Mouse (Mus musculus): Measurements from ENCODE around the gene Itga6.
A peak's percentile ranks its signal among the peaks of the same experiment; 100 is the strongest.

The Itga6 gene

DNA sequence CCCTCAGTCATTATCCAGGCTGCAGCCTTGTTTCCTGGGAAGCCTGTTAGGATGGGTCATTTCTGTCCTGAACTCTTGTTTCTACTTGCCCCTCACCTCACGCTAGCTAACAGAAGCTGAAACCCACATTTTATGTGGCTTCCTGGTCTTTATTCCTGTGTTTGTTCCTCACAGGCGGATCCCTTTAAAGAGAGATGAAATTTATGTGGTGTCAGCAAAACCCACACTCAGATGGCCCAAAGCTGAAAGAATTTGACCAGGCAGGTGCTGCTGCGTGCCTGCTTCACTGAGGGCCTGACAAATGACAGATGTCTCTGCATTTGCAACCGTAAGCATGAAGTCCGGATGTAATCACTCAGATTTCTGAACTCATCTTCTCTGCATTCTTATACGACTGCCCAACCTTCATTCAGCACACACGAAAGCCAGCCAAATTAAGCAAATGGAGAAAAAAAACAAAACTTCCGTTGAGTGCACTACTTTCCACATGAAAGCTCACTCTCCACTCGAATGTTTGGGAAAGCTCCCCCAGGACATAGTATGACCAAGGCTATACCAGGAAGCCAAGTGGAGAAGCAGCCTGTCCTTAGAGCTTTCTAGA is 10.5 kb upstream of the Itga6 start:
- no peak for DNase-seq

DNA sequence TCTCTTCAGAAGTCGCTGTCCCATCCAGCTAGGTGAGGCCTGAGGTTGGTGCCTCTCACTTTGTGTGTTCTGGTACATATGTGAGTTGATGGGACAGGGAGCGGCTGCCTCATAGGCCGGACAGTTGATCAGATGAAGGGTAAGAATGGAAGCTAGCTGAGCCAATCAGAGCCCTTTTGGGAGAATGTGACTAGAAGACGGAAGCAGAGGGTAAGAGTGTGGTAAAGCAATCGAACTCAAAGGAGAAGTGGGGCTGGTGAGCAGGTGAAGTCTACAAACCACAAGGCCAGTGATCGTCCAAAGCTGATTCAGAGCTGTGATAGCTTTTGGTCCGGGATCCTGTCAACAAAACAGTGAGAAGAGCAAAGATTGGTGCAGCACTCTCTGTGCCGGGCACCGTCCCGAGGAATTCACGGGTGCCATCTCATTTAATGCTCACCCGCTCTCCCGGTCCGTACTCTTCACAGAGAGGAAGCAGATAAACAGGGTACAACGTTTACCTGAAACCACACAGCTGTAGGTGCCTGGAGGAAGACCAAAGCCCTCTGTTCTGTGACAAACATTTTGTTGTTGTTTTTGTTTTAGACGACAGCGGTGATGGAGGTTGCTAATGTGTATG is 9.8 kb upstream of the Itga6 start:
- DNase-seq = no peak

GRCm38 (mm10) chr2:71736213-71736612 is 9.2 kb upstream of the Itga6 start:
- DNase-seq = no peak

DNA sequence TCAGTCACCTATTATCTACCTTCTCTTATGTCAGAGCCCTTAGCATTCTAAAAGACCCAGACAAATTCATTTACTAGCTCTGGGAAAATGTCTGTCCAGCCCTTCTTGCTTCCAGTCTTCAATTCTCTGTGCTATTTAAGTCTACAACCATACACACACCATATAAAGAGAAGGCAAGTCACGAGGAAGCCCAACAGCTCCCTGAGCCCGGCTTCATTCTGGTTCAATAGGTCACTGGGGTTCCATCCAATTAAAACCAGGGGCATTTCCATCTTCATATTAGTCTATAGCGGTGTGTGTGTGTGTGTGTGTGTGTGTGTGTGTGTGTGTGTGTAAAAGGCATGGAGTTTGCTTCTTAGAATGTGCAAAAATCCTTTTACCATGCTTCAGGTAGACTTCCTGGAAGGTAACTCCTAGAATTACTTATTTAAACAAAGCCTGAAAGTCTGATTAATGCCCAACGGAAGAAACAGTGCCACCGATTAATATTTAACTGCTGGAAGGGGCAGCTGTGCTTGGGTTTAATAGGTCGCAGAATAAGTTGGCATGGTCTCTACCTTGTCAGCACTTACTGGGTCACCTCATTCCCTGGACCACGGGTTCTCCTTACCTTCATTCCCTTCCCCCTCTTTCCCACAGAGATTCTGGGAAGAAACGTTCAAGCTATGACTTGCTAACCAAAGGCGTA is 6.1 kb upstream of the Itga6 start:
- no peak for DNase-seq

DNA sequence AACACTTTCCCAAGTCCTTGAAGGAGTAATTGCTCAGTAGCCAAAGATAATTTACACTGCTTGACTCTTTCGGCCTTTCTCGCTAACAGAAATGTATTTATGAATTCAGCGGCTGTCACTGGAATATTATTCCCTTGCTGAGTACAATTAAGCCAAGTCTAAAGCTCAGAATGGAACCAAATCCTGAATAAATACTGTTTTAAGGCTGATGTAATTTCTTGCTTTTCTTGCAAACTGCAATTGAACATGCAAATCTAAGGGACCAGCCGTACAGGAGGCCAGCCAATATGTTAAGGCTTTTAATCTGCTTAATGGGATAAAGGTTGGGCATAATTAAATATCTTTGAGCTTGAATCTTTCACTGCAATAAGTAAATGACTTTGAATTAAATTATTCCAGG is 2.9 kb upstream of the Itga6 start:
- no peak for DNase-seq

- DNase-seq = no peak
These were observed 2.0 kb upstream of the Itga6 start for GRCm38 (mm10) chr2:71743377-71743776.

GRCm38 (mm10) chr2:71744320-71744719 is 1.1 kb upstream of the Itga6 start:
- peak; percentile 85 for DNase-seq

- DNase-seq = peak; percentile 96
These were observed 432 bp upstream of the Itga6 start for GRCm38 (mm10) chr2:71744861-71745507.

- DNase-seq = no peak
These were observed 3.0 kb downstream of the Itga6 start for GRCm38 (mm10) chr2:71748451-71748850.

DNA sequence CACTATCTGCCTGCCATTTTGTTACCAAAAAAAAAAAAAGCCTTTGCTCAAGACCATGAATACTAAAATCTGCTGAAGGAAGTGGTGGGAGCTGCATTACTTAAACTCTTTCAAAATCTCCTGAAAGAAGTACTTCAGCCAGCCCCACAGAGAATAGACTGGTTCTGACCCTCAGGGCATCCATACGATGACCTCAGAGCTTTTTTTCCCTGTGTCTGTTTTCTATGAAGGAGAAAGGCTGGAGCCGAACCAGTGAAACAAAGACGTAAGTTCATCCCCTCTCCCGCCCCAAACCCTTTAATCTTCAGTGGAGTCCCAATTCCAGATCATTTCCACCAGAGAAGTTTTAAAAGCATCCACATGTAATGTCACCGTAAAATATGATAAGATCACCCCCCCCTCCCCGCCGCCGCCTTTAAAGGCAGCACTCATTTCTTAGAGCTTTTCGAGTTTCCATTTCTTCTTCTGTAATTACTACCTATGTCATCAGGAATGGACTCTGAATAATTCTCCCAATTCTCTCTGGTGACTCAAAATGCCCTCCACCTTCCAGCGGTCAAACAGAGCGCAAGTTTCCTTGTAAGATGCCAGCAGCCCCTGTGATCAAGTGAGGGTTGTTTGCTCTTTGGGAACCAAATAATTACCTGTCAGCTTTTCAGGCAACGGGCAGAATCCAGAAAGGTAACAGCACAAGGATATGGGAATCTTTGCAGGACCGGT is 4.1 kb downstream of the Itga6 start:
- no peak for DNase-seq

DNA sequence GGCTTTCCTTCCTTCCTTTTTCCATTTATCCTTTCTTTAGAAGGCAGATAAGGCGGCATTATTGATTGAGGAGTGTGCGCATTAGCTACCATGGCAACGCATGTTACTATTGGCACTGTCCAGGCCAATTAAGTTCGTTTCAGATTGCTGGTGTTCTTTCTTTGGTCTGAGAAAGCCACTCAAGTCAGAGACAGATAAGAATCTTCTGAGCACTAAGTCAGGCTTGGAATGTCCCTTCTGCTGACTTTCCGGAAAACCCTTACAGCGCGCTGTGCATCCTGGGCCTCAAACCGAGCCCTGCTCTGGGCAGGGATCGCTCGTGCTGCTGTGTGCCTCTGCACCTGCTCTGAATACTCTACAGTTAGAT is 4.7 kb downstream of the Itga6 start:
- no peak for DNase-seq

DNA sequence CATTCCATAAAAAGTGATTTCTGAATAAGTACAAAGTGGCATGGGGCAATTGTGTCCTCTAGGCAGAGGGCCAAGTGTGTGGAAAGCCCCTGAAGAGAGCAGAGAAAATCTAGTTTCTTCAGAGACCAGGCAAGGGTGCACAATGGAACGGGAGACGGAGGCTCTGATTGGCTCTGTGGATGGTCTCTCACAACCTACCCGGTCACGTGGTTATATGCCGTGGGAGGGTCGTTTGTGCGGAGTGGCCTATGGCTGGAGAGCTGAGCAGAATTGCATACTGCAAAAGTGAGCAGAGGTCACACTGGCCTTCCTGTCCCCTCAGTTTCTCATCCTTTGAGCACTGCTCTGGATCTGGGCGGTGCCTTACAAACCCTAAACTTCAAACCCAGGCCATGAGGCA is 5.9 kb downstream of the Itga6 start:
- peak; percentile 92 for DNase-seq

- peak; percentile 94 for DNase-seq
These were observed 6.4 kb downstream of the Itga6 start for GRCm38 (mm10) chr2:71751863-71752262.

DNA sequence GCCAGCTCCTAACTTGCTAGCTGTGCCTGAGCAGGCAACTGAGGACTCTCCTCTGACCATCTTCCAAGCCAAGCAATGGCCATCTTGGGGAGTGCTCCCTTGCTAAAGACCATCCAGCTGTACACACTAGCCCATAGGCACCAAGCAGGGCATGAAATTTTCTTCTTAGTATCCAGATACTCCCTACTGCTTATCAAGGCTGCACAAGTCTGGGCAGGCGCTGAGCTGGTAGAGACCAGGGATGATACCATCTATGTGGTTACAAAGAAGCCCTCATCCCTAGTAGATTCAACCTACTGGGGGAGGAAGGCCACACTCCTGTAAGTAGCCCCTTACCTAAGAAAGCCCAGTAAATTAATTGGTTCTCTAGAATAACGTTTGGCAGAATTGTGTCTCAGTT is 7.0 kb downstream of the Itga6 start:
- DNase-seq = no peak

- no peak for DNase-seq
These were observed 7.7 kb downstream of the Itga6 start for GRCm38 (mm10) chr2:71753161-71753560.

DNA sequence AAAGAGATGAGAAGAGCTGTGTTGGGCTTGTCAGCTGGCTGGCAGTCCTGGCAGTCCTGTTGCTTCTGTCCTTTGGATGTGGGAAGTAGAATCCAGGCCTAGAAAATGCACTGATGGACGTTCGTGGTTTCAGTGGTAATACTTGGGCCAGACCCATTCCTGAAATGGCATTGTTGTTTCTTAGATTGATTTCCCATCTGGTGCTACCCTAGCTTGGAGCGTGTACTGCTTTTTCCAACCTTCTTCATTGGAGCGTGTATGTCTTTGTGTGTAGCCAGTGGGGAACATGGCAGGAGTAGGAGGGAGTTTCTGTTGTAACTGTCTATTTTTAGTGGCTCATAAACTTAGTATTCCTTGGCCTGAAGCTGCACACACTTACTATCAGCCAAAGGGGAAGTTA is 10.3 kb downstream of the Itga6 start:
- DNase-seq = peak; percentile 91

DNA sequence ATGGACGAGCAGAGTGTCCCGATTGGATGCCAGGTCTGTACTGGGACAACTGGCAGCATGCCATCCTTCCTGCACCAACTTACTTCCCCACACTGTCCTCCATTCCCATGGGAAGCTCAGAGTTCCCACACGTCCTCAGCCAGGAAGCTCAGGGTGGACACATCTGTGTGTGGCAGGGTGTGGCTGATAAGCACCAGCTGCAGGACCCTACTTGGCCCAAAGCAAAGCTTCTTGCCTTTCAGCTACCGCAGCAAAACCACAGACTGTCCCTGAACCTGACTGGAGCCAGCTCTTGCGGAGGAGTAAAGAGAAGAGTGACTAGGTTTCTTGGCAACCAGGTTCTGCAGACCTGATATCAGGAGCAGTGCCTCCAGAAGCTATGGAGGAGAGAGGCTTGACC is 11.7 kb downstream of the Itga6 start:
- DNase-seq = peak; percentile 99

GRCm38 (mm10) chr2:71758591-71759531 is 13.4 kb downstream of the Itga6 start:
- DNase-seq = peak; percentile 55

- no peak for DNase-seq
These were observed 14.7 kb downstream of the Itga6 start for GRCm38 (mm10) chr2:71760091-71760490.

DNA sequence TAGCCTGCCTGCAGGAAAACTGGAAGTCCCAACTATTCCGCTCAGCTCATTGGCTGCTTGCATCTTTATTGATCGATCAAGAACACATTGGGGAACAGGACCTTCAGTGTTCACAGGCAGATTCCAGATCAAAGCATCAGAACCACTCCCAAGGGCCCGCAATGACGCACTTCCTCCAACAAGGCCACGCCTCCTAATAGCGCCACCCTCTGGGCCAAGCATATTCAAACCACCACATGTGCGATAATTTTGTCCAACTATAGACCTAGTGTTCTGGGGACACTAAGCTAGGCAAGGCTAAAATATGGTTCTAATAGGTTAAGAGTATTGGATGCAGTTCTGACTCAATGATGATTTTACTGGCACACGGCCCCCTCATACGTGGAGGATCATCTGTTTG is 15.7 kb downstream of the Itga6 start:
- peak; percentile 72 for DNase-seq

DNA sequence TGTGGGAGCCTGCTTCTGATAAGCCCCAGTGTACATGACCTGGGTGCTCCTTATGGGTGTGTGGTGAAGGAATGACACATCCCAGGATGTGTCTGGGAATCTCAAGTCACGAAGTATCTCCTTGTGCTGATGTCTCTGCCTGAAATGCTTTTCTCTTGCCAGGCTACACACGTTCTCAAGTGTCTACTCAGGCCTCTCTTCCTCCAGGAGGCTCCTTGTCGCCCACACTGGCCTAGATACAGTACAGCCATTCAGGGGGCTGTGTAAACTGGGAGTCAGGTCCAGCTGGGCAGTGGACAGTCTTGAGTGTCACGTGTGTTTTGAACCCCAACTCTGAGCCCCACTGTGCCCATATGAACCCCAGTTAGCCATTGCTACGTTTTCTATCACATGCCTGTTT is 19.1 kb downstream of the Itga6 start:
- peak; percentile 82 for DNase-seq

Measured in heart, adult 11 months (tissue).